Mouse (Mus musculus) mammary gland, adult 2 months (tissue): ENCODE results near the gene Smg6. TPM values are rescaled to one million over a fixed set of nuclear protein-coding genes. Genes with fewer than 3 reads are reported as not detected.

Experiments used
- polyA plus RNA-seq: library from polyadenylated mRNA; depleted of rRNA; stranded (reverse); fragments of >200 nt; gene quantifications from 2 replicates; pipeline ENCODE4 v1.2.3, GENCODE M21; 2012; ENCODE audit warnings: low replicate concordance; rRNA removed

The Smg6 gene
- polyA plus RNA-seq, result 38.3 and 44.7 TPM in 2 replicates

GRCm38 (mm10) chr11:74925577-74926387 is at the start of gene Smg6, which contains the start of gene Srr:
TSS of gene Smg6 (plus strand) at chr11:74925823.
TSS of gene Srr (minus strand) at chr11:74925948.

DNA sequence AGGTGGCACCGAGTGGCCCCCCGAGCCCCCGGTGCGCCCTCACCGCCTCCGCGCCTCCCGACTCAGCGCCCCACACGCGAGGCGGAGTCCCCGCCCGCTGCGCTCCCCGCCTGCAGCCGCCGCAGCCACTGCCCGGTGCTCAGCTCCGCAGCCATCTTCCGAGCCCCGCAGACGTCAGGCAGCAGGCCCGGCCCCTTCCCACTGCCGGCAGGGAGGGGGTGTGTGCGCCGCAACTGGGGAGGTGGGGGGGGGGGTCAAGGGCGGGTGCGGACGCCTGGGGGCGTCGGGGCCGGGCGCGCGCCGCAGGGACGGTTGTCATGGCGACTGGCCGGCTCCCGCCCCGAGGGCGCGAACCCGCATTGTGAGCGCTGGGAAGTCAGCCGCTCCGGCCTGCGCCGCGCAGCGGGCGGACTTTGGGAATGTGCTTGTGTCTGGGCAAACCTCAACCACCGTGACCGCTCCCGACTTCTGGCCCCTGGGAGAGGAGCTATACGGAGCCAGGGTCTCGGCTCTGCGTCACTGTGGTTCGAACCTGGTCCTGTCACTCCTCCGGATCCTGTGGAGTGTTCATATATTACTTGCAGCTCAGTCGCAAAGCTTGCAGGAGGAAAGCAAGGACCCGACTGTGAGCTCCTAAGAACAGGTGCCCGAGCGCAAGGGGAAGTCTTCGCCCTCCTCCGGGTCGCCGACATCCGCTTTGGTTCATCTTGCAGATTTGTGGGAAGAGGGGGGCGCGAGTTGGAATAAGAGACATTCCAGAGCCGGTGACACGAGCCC is 28.5 kb upstream of the Smg6 start, which contains the start of gene Sgsm2:
Gene Sgsm2, minus strand, starts transcription at position 160 of the 777 bp plus-strand sequence.

GRCm38 (mm10) chr11:74897678-74898516 is 27.7 kb upstream of the Smg6 start, which contains the start of gene Tsr1:
TSS of gene Tsr1 (plus strand) at chr11:74898071.

GRCm38 (mm10) chr11:75169405-75170080 is 243.9 kb downstream of the Smg6 start, which contains the start of gene Hic1:
TSS of gene Hic1 (minus strand) at chr11:75169519.

DNA sequence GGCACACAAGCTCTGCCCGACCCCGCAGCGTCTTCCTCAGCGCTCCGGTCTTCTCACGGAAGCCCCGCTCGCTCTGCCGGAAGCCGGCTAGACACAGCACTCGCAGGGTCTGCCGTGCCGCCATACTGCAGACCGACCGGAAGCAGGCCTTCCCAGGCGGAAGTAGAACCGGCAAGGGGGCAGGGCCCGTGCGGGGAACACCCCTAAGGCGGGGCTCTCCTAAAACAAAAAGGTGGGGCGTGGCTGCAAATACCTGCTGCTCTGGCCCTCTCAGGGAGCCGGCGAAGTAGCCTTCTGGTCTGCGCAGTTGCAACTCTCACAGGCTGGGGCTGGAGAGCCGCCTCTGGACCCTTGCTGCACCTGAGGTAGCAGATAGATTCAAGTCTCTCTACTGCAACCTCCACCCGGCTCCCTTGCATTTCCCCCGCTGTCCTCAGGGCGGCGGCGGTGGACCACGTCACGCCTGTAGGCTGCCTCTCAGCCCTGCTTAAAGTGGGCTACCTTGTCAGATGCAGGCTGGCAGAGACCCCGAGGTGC is 253.1 kb downstream of the Smg6 start, which contains the start of gene Ovca2:
Gene Ovca2, minus strand, starts transcription at position 164 of the 537 bp plus-strand sequence.

GRCm38 (mm10) chr11:75190905-75191441 is 265.4 kb downstream of the Smg6 start, which contains the start of gene Dph1:
TSS of gene Dph1 (minus strand) at chr11:75191241.

DNA sequence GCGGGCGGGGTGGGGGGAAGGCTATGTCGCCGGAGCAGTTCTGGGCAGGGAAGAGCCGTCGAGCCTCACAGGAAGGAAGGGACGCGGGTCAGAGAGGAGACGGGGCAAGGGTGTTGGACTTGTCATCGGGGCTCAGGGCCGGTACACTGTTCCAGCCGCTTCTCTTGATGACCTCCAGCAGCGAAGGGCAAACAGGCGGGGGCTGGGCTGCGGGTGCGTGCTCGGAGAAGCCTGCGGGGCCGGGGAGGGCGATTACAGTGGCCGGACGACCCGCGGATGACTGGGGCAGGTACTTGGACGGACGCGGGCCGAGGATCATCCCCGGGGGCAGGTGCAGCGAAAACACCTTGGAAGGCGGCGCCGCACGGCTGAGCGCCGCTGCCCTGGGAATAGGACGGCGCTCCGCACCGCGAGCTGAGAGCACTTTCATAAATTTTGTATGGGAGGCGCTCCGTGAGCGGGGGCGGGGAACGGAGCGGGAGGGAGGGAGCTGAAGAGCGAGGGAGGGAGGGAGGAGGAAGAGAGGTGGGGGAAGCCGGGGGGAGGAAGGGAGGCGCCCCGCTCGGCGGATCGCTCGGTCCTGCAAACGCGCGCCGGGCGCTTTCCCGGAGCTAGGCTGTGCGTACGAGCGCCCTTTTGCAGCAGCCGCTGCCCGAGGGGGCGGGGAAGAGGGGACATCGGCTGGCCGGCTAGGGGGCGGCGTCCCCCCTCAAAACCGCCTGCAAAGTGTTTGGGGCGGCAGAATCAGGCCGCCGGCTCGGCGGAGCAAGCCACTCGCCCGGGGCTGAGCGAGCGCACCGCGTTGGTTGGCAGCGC is 267.8 kb downstream of the Smg6 start, which contains the start of gene Rtn4rl1:
Gene Rtn4rl1, plus strand, starts transcription at position 528 of the 816 bp plus-strand sequence.

Other genes starting within 250 kb of the Smg6 start
- 10.8 and 29.6 TPM in 2 replicates for gene Pafah1b1, start 201.2 kb upstream of the Smg6 start, polyA plus RNA-seq
- 3.2 and 3.4 TPM in 2 replicates for gene Mettl16, start 155.0 kb upstream of the Smg6 start, polyA plus RNA-seq
- gene Mnt, start 94.9 kb upstream of the Smg6 start, polyA plus RNA-seq, result 16.2 and 36.7 TPM in 2 replicates
- gene Sgsm2, start 28.8 kb upstream of the Smg6 start, polyA plus RNA-seq, result 23.1 and 23.9 TPM in 2 replicates
- 7.3 and 18.4 TPM in 2 replicates for gene Tsr1, start 27.8 kb upstream of the Smg6 start, polyA plus RNA-seq
- 5.0 and 20.3 TPM in 2 replicates for gene Srr, start 125 bp downstream of the Smg6 start, polyA plus RNA-seq
- gene Hic1, start 243.7 kb downstream of the Smg6 start, polyA plus RNA-seq, result 24.5 and 47.7 TPM in 2 replicates